Mouse (Mus musculus): ENCODE data around the gene G3bp1. TPM values are rescaled to one million over a fixed set of nuclear protein-coding genes. Genes with fewer than 3 reads are reported as not detected.
A peak's percentile ranks its signal among the peaks of the same experiment; 100 is the strongest.

Gene G3bp1
- total and polyA plus RNA-seq, 3 experiments: 97.4 to 461 (median 128) TPM

DNA sequence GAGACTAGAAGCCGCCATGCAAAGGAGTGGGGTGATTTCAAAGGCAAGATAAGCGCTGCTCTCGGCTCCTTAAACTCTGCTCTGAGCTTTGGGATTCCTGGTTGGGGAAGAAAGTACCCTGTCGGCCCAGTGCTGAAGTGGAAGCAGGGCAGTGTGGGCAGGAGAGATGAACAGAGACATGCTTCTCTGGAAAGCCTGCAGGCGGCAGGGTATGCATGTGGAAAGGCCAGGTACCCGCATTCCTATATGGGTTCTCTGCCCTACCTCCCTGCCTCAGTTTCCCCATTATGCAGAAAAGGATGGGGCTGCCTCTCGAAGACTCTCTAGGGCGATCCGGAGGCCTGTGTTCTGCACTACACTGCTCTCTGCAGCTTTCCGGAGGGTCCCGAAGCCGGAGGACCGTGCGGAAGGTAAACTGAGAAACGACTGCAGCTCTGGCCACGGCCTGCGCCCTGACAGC lies 8.9 kb upstream of the G3bp1 start:
- Histone ChIP-seq H3K36me3 (replicated peaks) (peaks cover 35% of the 10 kb centered on the region), H3K4me1 (ENCODE audit: insufficient read depth, low read depth, low read length) (peaks cover 39% of the 10 kb centered on the region)
- peak; percentile 47; the same call in 1 of the 2 replicates for ATAC-seq (ENCODE audit: extremely low read depth, insufficient number of reproducible peaks, low FRiP score, poor library complexity, severe bottlenecking)

DNA sequence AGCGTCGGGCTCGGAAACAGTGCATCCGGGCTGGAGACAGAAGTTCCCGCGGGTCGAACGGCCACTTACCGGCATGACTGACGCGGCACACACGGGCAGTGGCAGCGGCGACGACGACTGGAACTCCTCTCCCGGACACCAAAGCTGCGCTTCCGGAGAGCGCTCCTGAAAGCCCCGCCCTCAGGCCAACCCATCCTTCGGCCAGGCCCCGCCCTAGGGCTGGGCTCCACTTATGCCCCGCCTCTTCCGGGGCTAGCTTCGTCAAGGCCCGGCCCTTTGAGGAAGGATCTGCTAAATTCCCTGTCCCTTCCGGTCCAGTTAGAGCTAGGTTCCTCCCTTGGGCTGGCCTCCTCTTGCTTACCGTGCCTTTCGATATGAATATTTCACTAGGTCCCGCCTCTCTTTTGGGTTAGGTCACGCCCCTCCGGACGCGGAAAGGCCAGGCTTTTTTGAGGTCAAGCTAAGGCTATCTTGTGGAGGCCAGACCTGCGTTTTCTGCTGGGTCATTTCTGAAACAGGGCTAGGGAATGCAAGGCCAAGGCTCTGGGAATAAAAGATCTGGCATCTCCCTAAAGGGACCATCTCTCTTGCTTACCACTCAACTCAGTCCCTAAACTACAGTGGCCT lies 8.4 kb upstream of the G3bp1 start, which contains the start of gene Atox1:
Gene Atox1, minus strand, starts transcription at position 221 of the 627 bp plus-strand sequence.
- peaks cover 39% of the 10 kb centered on the region for H3K4me1 ChIP-seq (ENCODE audit: insufficient read depth, low read depth, low read length)
- DNase-seq (ENCODE audit: low spot score) (peak; percentile 92), ATAC-seq (ENCODE audit: extremely low read depth, insufficient number of reproducible peaks, low FRiP score, poor library complexity, severe bottlenecking) (peak; percentile 99)
- H3K4me3 ChIP-seq (ENCODE audit: low read depth, low read length): peak within 1 kb of the TSS; percentile 96
- H3K9me3 ChIP-seq (replicated peaks): no peaks in the 10 kb centered on the region
- H3K27me3 ChIP-seq (ENCODE audit: insufficient read depth, low read length): no peaks in the 10 kb centered on the region
- TF ChIP-seq GATA1 (IDR thresholded peaks at IDR 0.05; ENCODE audit: borderline replicate concordance, low read length) (no peak), POLR2AphosphoS5 (IDR thresholded peaks at IDR 0.05; ENCODE audit: insufficient replicate concordance, low read depth, low read length) (no peak), TAL1 (conservative IDR thresholded peaks at IDR 0.05; ENCODE audit: low read depth, low read length) (no peak), CTCF (IDR thresholded peaks at IDR 0.05; ENCODE audit: low read depth, low read length) (no peak), GATA2 (IDR thresholded peaks at IDR 0.05; ENCODE audit: borderline replicate concordance, low read depth, low read length) (no peak)
- peaks cover 31% of the 10 kb centered on the region for H3K36me3 ChIP-seq (replicated peaks)

More for the DNA sequence above, 8.9 kb upstream of the G3bp1 start:
- DNase-seq (ENCODE audit: low spot score): no peak
- H3K9me3 ChIP-seq (replicated peaks): no peaks in the 10 kb centered on the region
- no peaks in the 10 kb centered on the region for H3K27me3 ChIP-seq (ENCODE audit: insufficient read depth, low read length)
- TF ChIP-seq TAL1 (conservative IDR thresholded peaks at IDR 0.05; ENCODE audit: low read depth, low read length) (no peak), GATA1 (IDR thresholded peaks at IDR 0.05; ENCODE audit: borderline replicate concordance, low read length) (no peak), CTCF (IDR thresholded peaks at IDR 0.05; ENCODE audit: low read depth, low read length) (no peak), GATA2 (IDR thresholded peaks at IDR 0.05; ENCODE audit: borderline replicate concordance, low read depth, low read length) (no peak), POLR2AphosphoS5 (IDR thresholded peaks at IDR 0.05; ENCODE audit: insufficient replicate concordance, low read depth, low read length) (no peak)
- H3K4me3 ChIP-seq (ENCODE audit: low read depth, low read length): peak overlapping the region; percentile 96

DNA sequence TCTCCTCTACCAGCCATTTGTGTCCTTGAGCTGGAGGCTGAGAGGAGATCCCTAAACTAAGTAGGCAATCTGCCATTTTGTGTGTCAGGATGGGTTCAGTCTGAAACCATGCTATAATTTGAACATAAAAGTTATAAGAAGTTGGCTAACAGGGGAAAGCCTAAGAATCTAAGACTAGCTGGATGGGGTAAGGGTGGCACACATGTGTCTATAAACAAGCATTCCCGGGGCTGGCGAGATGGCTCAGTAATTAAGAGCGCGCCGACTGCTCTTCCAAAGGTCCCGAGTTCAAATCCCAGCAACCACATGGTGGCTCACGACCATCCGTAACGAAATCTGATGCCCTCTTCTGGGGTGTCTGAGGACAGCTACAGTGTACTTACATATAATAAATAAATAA lies 7.3 kb upstream of the G3bp1 start:
- Histone ChIP-seq H3K36me3 (replicated peaks) (peaks cover 24% of the 10 kb centered on the region), H3K27me3 (ENCODE audit: insufficient read depth, low read length) (no peaks in the 10 kb centered on the region), H3K4me1 (ENCODE audit: insufficient read depth, low read depth, low read length) (peaks cover 34% of the 10 kb centered on the region), H3K9me3 (replicated peaks) (no peaks in the 10 kb centered on the region), H3K4me3 (ENCODE audit: low read depth, low read length) (no peak overlapping the region)
- DNase-seq (ENCODE audit: low spot score) (no peak), ATAC-seq (ENCODE audit: extremely low read depth, insufficient number of reproducible peaks, low FRiP score, poor library complexity, severe bottlenecking) (no peak)
- no peak for TF ChIP-seq POLR2AphosphoS5 (IDR thresholded peaks at IDR 0.05; ENCODE audit: insufficient replicate concordance, low read depth, low read length)
- TF ChIP-seq TAL1 (conservative IDR thresholded peaks at IDR 0.05; ENCODE audit: low read depth, low read length): no peak
- TF ChIP-seq CTCF (IDR thresholded peaks at IDR 0.05; ENCODE audit: low read depth, low read length): no peak
- TF ChIP-seq GATA2 (IDR thresholded peaks at IDR 0.05; ENCODE audit: borderline replicate concordance, low read depth, low read length): no peak
- TF ChIP-seq GATA1 (IDR thresholded peaks at IDR 0.05; ENCODE audit: borderline replicate concordance, low read length): no peak

DNA sequence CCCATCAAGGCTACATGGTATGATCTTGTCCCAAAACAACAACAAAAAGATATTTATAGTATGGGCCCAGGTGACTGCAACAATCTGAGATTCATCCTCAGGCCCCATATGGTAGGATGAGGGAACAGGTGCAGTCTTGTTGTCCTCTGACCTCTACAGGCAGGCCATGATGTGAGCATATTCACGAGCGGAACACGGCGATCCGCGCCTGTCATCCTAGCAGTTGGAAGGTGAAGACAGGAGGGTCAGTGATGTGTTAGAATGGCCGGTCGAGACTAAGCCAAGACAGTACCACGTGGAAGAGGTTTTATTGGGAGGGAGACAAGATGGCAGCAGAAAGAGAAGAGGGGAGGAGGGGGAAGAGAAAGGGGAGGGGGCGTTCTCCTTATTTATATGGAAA lies 4.8 kb upstream of the G3bp1 start:
- H3K27me3 ChIP-seq (ENCODE audit: insufficient read depth, low read length): no peaks in the 10 kb centered on the region
- TF ChIP-seq CTCF (IDR thresholded peaks at IDR 0.05; ENCODE audit: low read depth, low read length) (no peak), POLR2AphosphoS5 (IDR thresholded peaks at IDR 0.05; ENCODE audit: insufficient replicate concordance, low read depth, low read length) (no peak), GATA2 (IDR thresholded peaks at IDR 0.05; ENCODE audit: borderline replicate concordance, low read depth, low read length) (no peak), TAL1 (conservative IDR thresholded peaks at IDR 0.05; ENCODE audit: low read depth, low read length) (no peak), GATA1 (IDR thresholded peaks at IDR 0.05; ENCODE audit: borderline replicate concordance, low read length) (no peak)
- no peak overlapping the region for H3K4me3 ChIP-seq (ENCODE audit: low read depth, low read length)
- H3K9me3 ChIP-seq (replicated peaks): no peaks in the 10 kb centered on the region
- ATAC-seq (ENCODE audit: extremely low read depth, insufficient number of reproducible peaks, low FRiP score, poor library complexity, severe bottlenecking): no peak
- H3K4me1 ChIP-seq (ENCODE audit: insufficient read depth, low read depth, low read length): peaks cover 32% of the 10 kb centered on the region
- H3K36me3 ChIP-seq (replicated peaks): peaks cover 1% of the 10 kb centered on the region
- DNase-seq (ENCODE audit: low spot score): no peak

DNA sequence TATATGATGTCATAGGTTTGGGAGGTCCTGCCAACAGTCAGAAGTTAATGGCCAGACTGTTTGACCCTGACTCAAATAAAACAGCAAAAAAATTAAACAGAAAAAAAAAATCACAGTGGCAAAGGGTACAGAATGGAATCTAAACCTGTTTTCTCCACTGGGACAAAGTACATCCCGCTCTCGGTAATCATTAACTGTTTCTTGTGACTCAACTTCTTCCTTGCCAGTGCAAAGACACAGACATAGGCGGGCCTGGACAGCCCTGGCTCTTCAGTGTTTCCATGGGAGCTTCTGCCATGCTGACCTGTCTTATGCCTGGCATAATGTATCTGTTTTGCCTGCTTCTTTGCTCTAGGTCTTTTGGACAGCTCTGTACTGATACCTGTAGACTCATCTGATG lies 4.3 kb upstream of the G3bp1 start:
- no peak for ATAC-seq (ENCODE audit: extremely low read depth, insufficient number of reproducible peaks, low FRiP score, poor library complexity, severe bottlenecking)
- no peaks in the 10 kb centered on the region for H3K27me3 ChIP-seq (ENCODE audit: insufficient read depth, low read length)
- no peak overlapping the region for H3K4me3 ChIP-seq (ENCODE audit: low read depth, low read length)
- H3K9me3 ChIP-seq (replicated peaks): no peaks in the 10 kb centered on the region
- H3K36me3 ChIP-seq (replicated peaks): no peaks in the 10 kb centered on the region
- TF ChIP-seq GATA1 (IDR thresholded peaks at IDR 0.05; ENCODE audit: borderline replicate concordance, low read length): no peak
- no peak for TF ChIP-seq CTCF (IDR thresholded peaks at IDR 0.05; ENCODE audit: low read depth, low read length)
- no peak for TF ChIP-seq POLR2AphosphoS5 (IDR thresholded peaks at IDR 0.05; ENCODE audit: insufficient replicate concordance, low read depth, low read length)
- no peak for TF ChIP-seq TAL1 (conservative IDR thresholded peaks at IDR 0.05; ENCODE audit: low read depth, low read length)
- no peak for TF ChIP-seq GATA2 (IDR thresholded peaks at IDR 0.05; ENCODE audit: borderline replicate concordance, low read depth, low read length)
- DNase-seq (ENCODE audit: low spot score): no peak
- H3K4me1 ChIP-seq (ENCODE audit: insufficient read depth, low read depth, low read length): peaks cover 27% of the 10 kb centered on the region

DNA sequence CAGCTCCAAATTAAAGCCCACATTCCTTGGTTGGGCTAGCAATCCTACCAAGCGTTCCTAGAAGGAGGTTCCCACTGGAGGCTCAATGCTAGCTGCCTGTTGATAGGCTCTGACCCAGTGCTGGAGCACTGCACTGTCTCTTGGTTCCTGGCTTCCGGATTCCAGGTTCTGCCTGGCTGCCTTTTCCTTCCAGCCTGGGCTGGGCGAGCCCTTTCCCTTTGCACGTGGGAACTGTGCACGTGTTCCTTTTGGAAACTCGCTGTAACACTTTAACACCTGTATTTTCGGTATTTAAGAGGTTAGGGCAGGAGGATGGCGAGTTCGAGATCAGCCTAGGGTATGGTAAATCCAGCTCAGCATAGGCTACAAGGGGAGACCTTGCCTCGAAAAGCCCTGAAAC lies 1.5 kb upstream of the G3bp1 start:
- no peaks in the 10 kb centered on the region for H3K27me3 ChIP-seq (ENCODE audit: insufficient read depth, low read length)
- H3K9me3 ChIP-seq (replicated peaks): no peaks in the 10 kb centered on the region
- peak overlapping the region; percentile 94 for H3K4me3 ChIP-seq (ENCODE audit: low read depth, low read length)
- no peak for DNase-seq (ENCODE audit: low spot score)
- no peak for ATAC-seq (ENCODE audit: extremely low read depth, insufficient number of reproducible peaks, low FRiP score, poor library complexity, severe bottlenecking)
- no peak for TF ChIP-seq GATA2 (IDR thresholded peaks at IDR 0.05; ENCODE audit: borderline replicate concordance, low read depth, low read length)
- no peak for TF ChIP-seq POLR2AphosphoS5 (IDR thresholded peaks at IDR 0.05; ENCODE audit: insufficient replicate concordance, low read depth, low read length)
- TF ChIP-seq TAL1 (conservative IDR thresholded peaks at IDR 0.05; ENCODE audit: low read depth, low read length): no peak
- TF ChIP-seq CTCF (IDR thresholded peaks at IDR 0.05; ENCODE audit: low read depth, low read length): no peak
- no peak for TF ChIP-seq GATA1 (IDR thresholded peaks at IDR 0.05; ENCODE audit: borderline replicate concordance, low read length)
- peaks cover 14% of the 10 kb centered on the region for H3K36me3 ChIP-seq (replicated peaks)
- peaks cover 23% of the 10 kb centered on the region for H3K4me1 ChIP-seq (ENCODE audit: insufficient read depth, low read depth, low read length)
